Mouse (Mus musculus): ENCODE measurements around the gene Gm42688. TPM values are rescaled to one million over a fixed set of nuclear protein-coding genes. Genes with fewer than 3 reads are reported as not detected.

Gene Gm42688
- total RNA-seq, 4 experiments from 2014 or later: 0.57 to 1.9 (median 1.2) TPM

GRCm38 (mm10) chr6:83084477-83084876, 16.9 kb upstream of the Gm42688 start:
- DNase-seq (ENCODE audit: low spot score): no peak

- no peak for DNase-seq (ENCODE audit: low spot score)
These were observed 15.0 kb upstream of the Gm42688 start, which contains the start of gene Lbx2 for GRCm38 (mm10) chr6:83086121-83087035. Lbx2 (plus strand) TSS chr6:83086367.

DNA sequence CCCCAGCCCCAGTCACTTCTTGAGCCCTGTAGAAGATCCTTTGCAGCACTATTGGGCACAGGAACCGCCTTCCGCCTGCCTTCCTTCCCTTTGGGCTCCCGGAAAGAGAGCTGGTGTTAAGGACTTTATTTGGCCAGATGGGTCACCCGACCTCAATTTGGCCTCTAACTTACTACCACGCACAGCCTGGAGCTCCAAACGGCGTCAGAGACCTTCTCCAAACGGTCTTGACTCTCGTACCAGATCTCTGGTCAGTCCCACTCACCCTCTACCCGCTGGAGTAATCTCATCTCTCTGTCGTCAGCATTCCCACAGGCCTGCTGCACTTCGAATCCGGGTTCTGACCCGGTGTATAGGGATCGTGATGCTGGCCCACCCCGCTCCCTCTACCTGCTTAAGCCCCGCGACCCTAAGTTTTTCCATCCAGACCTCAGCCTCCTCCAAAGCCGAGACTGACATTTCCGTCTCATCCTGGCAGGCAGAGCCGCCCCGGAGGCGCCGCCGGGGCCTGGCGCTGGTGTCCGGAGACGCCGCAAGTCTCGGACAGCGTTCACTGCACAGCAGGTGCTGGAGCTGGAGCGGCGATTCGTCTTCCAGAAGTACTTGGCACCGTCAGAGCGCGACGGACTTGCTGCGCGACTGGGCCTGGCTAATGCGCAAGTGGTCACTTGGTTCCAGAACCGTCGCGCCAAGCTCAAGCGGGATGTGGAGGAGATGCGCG, 14.1 kb upstream of the Gm42688 start:
- DNase-seq (ENCODE audit: low spot score): peak; percentile 41

GRCm38 (mm10) chr6:83087926-83088260, 13.5 kb upstream of the Gm42688 start:
- no peak for DNase-seq (ENCODE audit: low spot score)

GRCm38 (mm10) chr6:83092416-83093127, 8.8 kb upstream of the Gm42688 start:
- no peak for DNase-seq (ENCODE audit: low spot score)

DNA sequence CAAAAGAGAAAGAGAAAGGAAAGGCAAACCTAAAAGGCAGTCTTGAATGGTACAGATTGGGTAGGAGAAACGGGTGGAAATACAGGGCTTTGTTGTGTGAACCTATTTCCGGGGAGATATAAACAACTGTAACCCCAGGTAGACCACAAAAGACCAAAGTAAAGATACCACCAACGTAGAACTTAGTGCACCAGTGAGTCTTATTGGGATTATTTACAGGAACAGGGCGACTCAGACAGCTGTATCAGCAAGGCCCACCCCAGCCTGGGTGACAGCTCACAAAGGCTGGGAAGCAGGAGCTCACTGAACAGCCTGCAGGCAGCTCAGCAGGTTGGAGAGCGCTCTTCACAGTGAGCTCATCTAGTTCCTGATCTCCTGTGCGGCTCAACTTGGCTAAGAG, 5.4 kb upstream of the Gm42688 start:
- DNase-seq (ENCODE audit: low spot score): no peak

- DNase-seq (ENCODE audit: low spot score): no peak
These were observed 3.0 kb upstream of the Gm42688 start for GRCm38 (mm10) chr6:83098411-83098810.

DNA sequence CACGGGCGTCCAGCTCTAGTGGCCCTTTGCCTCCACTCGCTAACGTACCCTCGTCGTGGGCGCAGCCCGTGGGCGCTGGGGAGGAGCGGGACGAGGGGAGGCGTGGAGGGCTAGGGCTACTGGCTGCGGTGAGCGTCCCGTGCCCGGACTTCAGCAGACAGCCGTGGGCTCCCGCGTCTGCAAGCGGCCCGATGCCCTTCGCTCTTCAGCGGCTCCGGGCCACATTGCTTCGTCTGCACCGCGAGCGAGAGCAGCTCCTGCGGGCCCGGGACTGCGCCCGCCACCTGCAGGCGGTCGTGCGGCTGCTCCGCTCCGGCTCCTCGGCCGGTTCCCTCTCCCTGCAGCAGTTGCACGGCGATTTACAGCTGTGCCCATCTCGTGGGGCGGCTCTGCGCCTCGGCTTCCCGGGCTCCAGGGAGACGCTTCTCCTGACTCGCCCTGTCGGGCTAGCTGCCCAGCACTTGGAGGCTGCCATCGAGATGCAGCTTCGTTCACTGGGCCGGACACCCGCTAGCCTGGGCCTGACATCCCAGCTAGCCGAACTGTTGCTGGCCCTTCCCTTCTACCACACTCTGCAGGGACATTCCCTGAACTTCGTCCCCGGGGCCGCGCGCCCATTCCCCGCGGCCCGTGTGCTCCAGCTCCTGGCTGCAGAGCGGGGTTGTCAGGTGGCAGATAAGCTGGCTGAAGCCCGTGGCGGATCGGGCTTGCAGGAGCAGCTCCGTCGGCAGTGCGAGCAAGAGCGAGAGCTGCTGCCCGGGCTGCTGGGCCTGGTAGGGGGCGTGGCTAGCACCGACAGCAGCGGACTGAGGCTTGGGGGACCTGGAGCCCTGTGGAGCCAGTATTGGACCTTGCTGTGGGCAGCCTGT, 505 bp downstream of the Gm42688 start:
- peak; percentile 37 for DNase-seq (ENCODE audit: low spot score)

DNA sequence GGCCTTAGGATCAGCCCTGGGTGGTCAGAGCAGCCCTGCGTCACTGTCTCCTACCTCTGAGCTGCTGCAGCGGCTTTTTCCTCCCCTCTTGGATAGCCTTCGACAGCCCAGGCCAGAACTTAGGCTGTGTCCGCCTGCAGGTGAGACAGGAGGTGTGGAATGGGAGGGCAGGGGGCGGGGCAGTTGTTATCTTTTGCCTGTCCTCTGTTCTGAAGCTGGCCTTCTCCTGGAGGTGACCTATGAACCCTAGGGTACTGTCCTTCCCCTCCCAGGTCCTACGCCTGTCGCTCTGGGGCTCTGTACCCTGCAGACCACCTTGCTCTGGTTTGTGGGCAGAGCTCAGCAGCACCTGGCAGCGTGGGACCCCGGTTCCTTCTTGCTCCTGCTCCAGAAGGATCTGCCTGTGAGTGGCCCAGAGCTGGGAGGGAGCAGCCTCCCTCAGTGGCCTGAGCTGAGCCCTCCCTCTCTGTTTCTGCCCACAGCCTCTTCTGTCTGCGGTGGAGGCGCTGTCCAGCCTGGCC, 1.8 kb downstream of the Gm42688 start:
- no peak for DNase-seq (ENCODE audit: low spot score)

DNA sequence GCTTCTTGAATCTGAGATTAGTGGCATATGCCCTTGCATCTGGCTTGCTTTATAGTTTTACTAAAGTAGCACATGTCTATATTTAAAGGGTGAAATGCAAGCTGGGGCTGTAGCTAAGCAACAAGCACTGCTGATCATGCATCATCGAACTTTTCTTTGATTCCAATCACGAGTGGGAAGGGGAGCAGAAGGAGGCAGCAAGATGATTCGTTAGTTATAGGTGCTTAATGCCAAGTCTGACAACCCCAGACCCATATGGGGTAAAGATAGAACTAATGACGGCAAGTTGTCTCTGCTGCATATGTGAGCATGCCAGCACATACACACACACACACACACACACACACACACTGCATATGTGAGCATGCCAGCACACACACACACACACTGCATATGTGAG, 2.7 kb downstream of the Gm42688 start:
- DNase-seq (ENCODE audit: low spot score): no peak

GRCm38 (mm10) chr6:83107566-83108400, 6.4 kb downstream of the Gm42688 start:
- peak; percentile 53 for DNase-seq (ENCODE audit: low spot score)

GRCm38 (mm10) chr6:83108762-83109668, 7.6 kb downstream of the Gm42688 start, which contains the start of gene Mrpl53:
Mrpl53 (plus strand) TSS chr6:83109040.
- DNase-seq (ENCODE audit: low spot score): peak; percentile 78

- no peak for DNase-seq (ENCODE audit: low spot score)
These were observed 10.2 kb downstream of the Gm42688 start for GRCm38 (mm10) chr6:83111510-83112136.

DNA sequence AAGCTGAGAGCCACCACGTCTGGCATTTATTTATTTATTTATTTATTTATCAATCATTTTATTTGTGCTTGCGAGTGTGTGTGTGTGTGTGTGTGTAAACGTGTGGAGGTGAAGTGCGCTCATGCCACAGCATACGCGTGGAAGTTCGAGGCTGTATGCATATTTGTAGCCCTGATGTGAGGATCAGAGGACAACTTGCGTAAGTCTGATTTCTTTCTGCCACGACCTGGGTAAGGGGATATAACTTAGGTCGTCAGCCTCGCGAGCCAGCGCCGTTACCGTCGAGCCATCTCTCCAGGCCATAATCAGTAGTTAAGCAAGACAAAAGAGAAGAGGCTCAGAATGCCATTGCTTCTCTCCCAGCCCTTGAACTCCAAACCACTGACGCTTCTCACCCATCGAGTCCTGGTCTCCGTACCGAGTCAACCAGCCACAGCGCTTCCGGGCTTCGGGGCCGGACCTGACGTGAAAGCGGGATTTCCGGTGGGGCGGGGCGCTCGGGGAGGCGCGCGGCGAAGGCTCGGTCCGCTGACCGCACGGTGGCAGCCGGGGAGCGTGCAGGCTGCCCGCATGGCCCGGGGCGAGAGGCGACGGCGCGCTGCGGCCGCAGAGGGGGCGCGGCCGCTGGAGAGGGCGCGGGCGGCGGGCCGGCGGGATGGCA, 13.7 kb downstream of the Gm42688 start, which contains the start of gene Mogs:
TSS of gene Mogs (plus strand) at position 486 of the 661 bp plus-strand sequence.
- peak; percentile 95 for DNase-seq (ENCODE audit: low spot score)

GRCm38 (mm10) chr6:83115682-83116372, 14.4 kb downstream of the Gm42688 start:
- no peak for DNase-seq (ENCODE audit: low spot score)

DNA sequence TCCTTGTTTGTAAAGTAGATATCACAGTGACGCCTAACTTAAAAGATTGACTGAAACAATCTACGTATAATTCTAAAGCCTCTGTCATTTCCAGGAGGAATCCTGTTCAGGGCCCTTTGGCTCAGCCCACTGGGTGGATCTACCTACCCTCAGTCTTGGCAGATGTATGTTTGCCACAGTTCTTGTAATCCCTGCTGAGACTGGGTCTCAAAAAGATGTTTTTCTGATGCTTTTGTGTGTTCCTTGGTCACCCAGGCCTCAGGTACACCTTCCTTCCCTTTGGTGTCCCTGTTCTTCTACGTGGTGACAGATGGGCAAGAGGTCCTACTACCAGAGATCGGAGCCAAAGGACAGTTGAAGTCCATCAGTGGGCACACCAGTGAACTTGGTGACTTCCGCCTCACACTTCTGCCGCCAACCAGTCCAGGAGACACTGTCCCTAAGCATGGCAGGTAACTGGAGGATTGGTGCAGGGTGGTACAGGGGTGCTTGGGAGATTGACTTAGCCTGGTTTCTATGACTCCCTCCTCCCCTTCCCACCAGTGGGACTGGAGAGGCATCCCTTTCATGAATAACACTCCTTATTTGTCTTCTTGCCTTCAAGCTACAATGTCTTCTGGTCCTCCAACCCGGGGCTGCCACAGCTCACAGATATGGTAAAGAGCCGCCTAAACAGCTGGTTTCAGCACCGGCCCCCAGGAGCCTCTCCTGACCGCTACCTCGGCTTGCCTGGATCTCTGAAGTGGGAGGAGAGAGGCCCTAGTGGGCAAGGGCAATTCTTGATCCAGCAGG, 15.2 kb downstream of the Gm42688 start:
- no peak for DNase-seq (ENCODE audit: low spot score)

GRCm38 (mm10) chr6:83117165-83117438, 15.7 kb downstream of the Gm42688 start:
- no peak for DNase-seq (ENCODE audit: low spot score)
